Mouse (Mus musculus): ENCODE measurements around the gene Dck. TPM values are rescaled to one million over a fixed set of nuclear protein-coding genes. Genes with fewer than 3 reads are reported as not detected.

Gene Dck
- polyA plus RNA-seq, 1 experiment from 2014 or later, result 279 TPM

- peak; percentile 49 for DNase-seq (ENCODE audit: low spot score)
Measured at GRCm38 (mm10) chr5:88791256-88792245, 26.8 kb downstream of the Dck start.

- DNase-seq (ENCODE audit: low spot score), result no peak
Measured at GRCm38 (mm10) chr5:88793676-88794075, 28.9 kb downstream of the Dck start.

- no peak for DNase-seq (ENCODE audit: low spot score)
Measured at GRCm38 (mm10) chr5:88795910-88796584, 31.3 kb downstream of the Dck start.

- DNase-seq (ENCODE audit: low spot score), result no peak
Measured at GRCm38 (mm10) chr5:88796588-88796987, 31.8 kb downstream of the Dck start.

GRCm38 (mm10) chr5:88797121-88797520 lies 32.3 kb downstream of the Dck start:
- no peak for DNase-seq (ENCODE audit: low spot score)

- no peak for DNase-seq (ENCODE audit: low spot score)
Measured at GRCm38 (mm10) chr5:88805616-88806015, 40.8 kb downstream of the Dck start.

GRCm38 (mm10) chr5:88806278-88806677 lies 41.5 kb downstream of the Dck start:
- no peak for DNase-seq (ENCODE audit: low spot score)

- DNase-seq (ENCODE audit: low spot score), result no peak
Measured at GRCm38 (mm10) chr5:88807342-88807741, 42.5 kb downstream of the Dck start.

- DNase-seq (ENCODE audit: low spot score), result no peak
Measured at GRCm38 (mm10) chr5:88813188-88813587, 48.4 kb downstream of the Dck start.

- no peak for DNase-seq (ENCODE audit: low spot score)
Measured at GRCm38 (mm10) chr5:88814552-88814951, 49.8 kb downstream of the Dck start.

- no peak for DNase-seq (ENCODE audit: low spot score)
Measured at GRCm38 (mm10) chr5:88821542-88821941, 56.7 kb downstream of the Dck start.

- no peak for DNase-seq (ENCODE audit: low spot score)
Measured at GRCm38 (mm10) chr5:88824838-88825237, 60.0 kb downstream of the Dck start.

- no peak for DNase-seq (ENCODE audit: low spot score)
Measured at GRCm38 (mm10) chr5:88829835-88830571, 65.2 kb downstream of the Dck start.

- DNase-seq (ENCODE audit: low spot score), result no peak
Measured at GRCm38 (mm10) chr5:88830880-88831279, 66.1 kb downstream of the Dck start.

- DNase-seq (ENCODE audit: low spot score), result no peak
Measured at GRCm38 (mm10) chr5:88831935-88832334, 67.1 kb downstream of the Dck start.

Other genes with a start within 250 kb of the Dck start
- 0.42 and 0.44 TPM in 2 replicates for gene Jchain, start 237.1 kb upstream of the Dck start, polyA plus RNA-seq (2015; fragmentation: Nextera tagmentation; extraction: Ambion mirVana)
- gene Utp3, start 210.5 kb upstream of the Dck start, polyA plus RNA-seq (2015; fragmentation: Nextera tagmentation; extraction: Ambion mirVana), result 76.9 and 85.8 TPM in 2 replicates
- gene Rufy3, start 200.0 kb upstream of the Dck start, polyA plus RNA-seq (2015; fragmentation: Nextera tagmentation; extraction: Ambion mirVana), result 6.7 and 8.4 TPM in 2 replicates
- 43.5 and 46.0 TPM in 2 replicates for gene Grsf1, start 88.8 kb upstream of the Dck start, polyA plus RNA-seq (2015; fragmentation: Nextera tagmentation; extraction: Ambion mirVana)
- gene Mob1b, start 44.1 kb upstream of the Dck start, polyA plus RNA-seq (2015; fragmentation: Nextera tagmentation; extraction: Ambion mirVana), result 9.4 and 10.2 TPM in 2 replicates
- 1.1 and 1.5 TPM in 2 replicates for gene Slc4a4, start 121.8 kb downstream of the Dck start, polyA plus RNA-seq (2015; fragmentation: Nextera tagmentation; extraction: Ambion mirVana)

Data from thymus, postnatal 0 days (tissue).